Comparison of ENCODE assay signal across 15 mouse cellular contexts in genomic region chr15:79128208-79128607, GRCm38 (mm10). TPM values are rescaled to one million over a fixed set of nuclear protein-coding genes. Genes with fewer than 3 reads are reported as not detected.
A peak's percentile ranks its signal among the peaks of the same experiment; 100 is the strongest.
DNase-seq lines count a peak whose midpoint lies in the region; ATAC-seq and TF ChIP-seq lines count a peak whose summit lies in the region.
"Had no signal": no experiment of that assay in that cellular context is flagged by ENCODE, and none has a peak within 500 bp of the region (broad histone marks: within the 10 kb centered on the region; RNA-seq: fewer than 3 reads in every experiment).

No protein-coding gene starts in this region.

- peaks cover 83% of the 10 kb centered on the region for H3K36me3 ChIP-seq in intestine, postnatal 0 days (ENCODE audit: control insufficient read depth, insufficient read depth)
- peaks cover 28% of the 10 kb centered on the region for H3K36me3 ChIP-seq in intestine, embryonic 15.5 days
- H3K36me3 ChIP-seq in spleen, adult 2 months (ENCODE audit: control insufficient read depth, insufficient read depth, low read length): peaks cover 63% of the 10 kb centered on the region
- H3K36me3 ChIP-seq in MEL (ENCODE audit: control insufficient read depth in 1 of 2, insufficient read depth in 2 of 2, low read length in 2 of 2): peaks cover 0 to 3% of the 10 kb centered on the region in 2 experiments; a peak in 1 of 4 replicates
- H3K36me3 ChIP-seq in small intestine, adult 2 months (ENCODE audit: control insufficient read depth, insufficient read depth, low read length): peaks cover 83% of the 10 kb centered on the region
- peaks cover 95% of the 10 kb centered on the region for H3K36me3 ChIP-seq in hindbrain, embryonic 14.5 days (replicated peaks; ENCODE audit: control insufficient read depth, insufficient read depth)

- TF ChIP-seq RAD21 in MEL (IDR thresholded peaks at IDR 0.05; ENCODE audit: low read depth, low read length): no peak

- H3K9me3 ChIP-seq in intestine, postnatal 0 days (ENCODE audit: control insufficient read depth): no peaks in the 10 kb centered on the region
- no peaks in the 10 kb centered on the region for H3K9me3 ChIP-seq in intestine, embryonic 15.5 days
- H3K9me3 ChIP-seq in MEL (replicated peaks; ENCODE audit: insufficient read depth, low read length): no peaks in the 10 kb centered on the region
- H3K9me3 ChIP-seq in hindbrain, embryonic 14.5 days (ENCODE audit: control insufficient read depth, low read length): 0 out of 2 replicates have a peak, but pooled peaks cover 5% of the 10 kb centered on the region

- no peak overlapping the region for H3K9ac ChIP-seq in intestine, postnatal 0 days (ENCODE audit: low read depth, low read length)
- H3K9ac ChIP-seq in intestine, embryonic 15.5 days: no peak overlapping the region
- H3K9ac ChIP-seq in MEL (ENCODE audit: control insufficient read depth, low read depth, low read length, poor library complexity, severe bottlenecking): no peak overlapping the region
- no peak overlapping the region for H3K9ac ChIP-seq in hindbrain, embryonic 14.5 days
- H3K9ac ChIP-seq: liver, embryonic 13.5 days had no signal

- no peaks in the 10 kb centered on the region for H3K4me1 ChIP-seq in intestine, postnatal 0 days (replicated peaks; ENCODE audit: control insufficient read depth, insufficient read depth, low read length)
- no peaks in the 10 kb centered on the region for H3K4me1 ChIP-seq in intestine, embryonic 15.5 days (replicated peaks)
- no peaks in the 10 kb centered on the region for H3K4me1 ChIP-seq in spleen, adult 2 months (ENCODE audit: control insufficient read depth, insufficient read depth, insufficient read length)
- no peaks in the 10 kb centered on the region for H3K4me1 ChIP-seq in MEL (ENCODE audit: control insufficient read depth in 1 of 2, insufficient read depth in 2 of 2, low read length in 2 of 2)
- H3K4me1 ChIP-seq in small intestine, adult 2 months (ENCODE audit: control insufficient read depth, insufficient read depth, insufficient read length, low read length): no peaks in the 10 kb centered on the region
- H3K4me1 ChIP-seq in hindbrain, embryonic 14.5 days (replicated peaks; ENCODE audit: control insufficient read depth, insufficient read depth, low read length): no peaks in the 10 kb centered on the region
- H3K4me1 ChIP-seq: liver, embryonic 13.5 days had no signal

- H3K4me2 ChIP-seq in intestine, postnatal 0 days (replicated peaks; ENCODE audit: low read depth): no peak overlapping the region
- H3K4me2 ChIP-seq in intestine, embryonic 15.5 days (replicated peaks): no peak overlapping the region
- no peak overlapping the region for H3K4me2 ChIP-seq in hindbrain, embryonic 14.5 days (replicated peaks)
- H3K4me2 ChIP-seq: liver, embryonic 13.5 days had no signal

- TF ChIP-seq POLR2A in spleen, adult 2 months (IDR thresholded peaks at IDR 0.05; ENCODE audit: low read depth, low read length): no peak
- TF ChIP-seq POLR2A in MEL (IDR thresholded peaks at IDR 0.05; ENCODE audit: control insufficient read depth in 1 of 2, insufficient read depth in 1 of 2, low read depth in 1 of 2, low read length in 2 of 2, poor library complexity in 1 of 2): no peak
- TF ChIP-seq POLR2A in small intestine, adult 2 months (IDR thresholded peaks at IDR 0.05; ENCODE audit: low read depth, low read length): no peak

- no peak overlapping the region for H3K4me3 ChIP-seq in intestine, postnatal 0 days (ENCODE audit: low read depth, low read length)
- H3K4me3 ChIP-seq in intestine, embryonic 15.5 days (replicated peaks): no peak overlapping the region
- H3K4me3 ChIP-seq in spleen, adult 2 months (ENCODE audit: extremely low read depth, insufficient read depth, insufficient read length): no peak overlapping the region
- no peak overlapping the region for H3K4me3 ChIP-seq in MEL (ENCODE audit: control insufficient read depth in 1 of 2, insufficient read depth in 1 of 2, low read depth in 2 of 2, low read length in 2 of 2)
- no peak overlapping the region for H3K4me3 ChIP-seq in small intestine, adult 2 months (ENCODE audit: low read depth, low read length)
- H3K4me3 ChIP-seq in hindbrain, embryonic 14.5 days (replicated peaks; ENCODE audit: low read length): no peak overlapping the region
- H3K4me3 ChIP-seq: liver, embryonic 13.5 days had no signal

- ATAC-seq in intestine, postnatal 0 days: no peak
- no peak for ATAC-seq in intestine, embryonic 15.5 days
- no peak for ATAC-seq in hindbrain, embryonic 14.5 days (ENCODE audit: low FRiP score)

- 95% methylated on average over 5 of the region's 5 CpGs for WGBS in intestine, postnatal 0 days
- 94% methylated on average over 5 of the region's 5 CpGs for WGBS in intestine, embryonic 15.5 days
- WGBS in spleen, adult 2 months: 94% methylated on average over 5 of the region's 5 CpGs
- 97% methylated on average over 5 of the region's 5 CpGs for WGBS in small intestine, adult 2 months
- WGBS in hindbrain, embryonic 14.5 days: 91% methylated on average over 5 of the region's 5 CpGs

- TF ChIP-seq EP300 in MEL (IDR thresholded peaks at IDR 0.05; ENCODE audit: low read depth in 1 of 2, low read length in 2 of 2): no peak

- no peak overlapping the region for H3K27ac ChIP-seq in intestine, postnatal 0 days (ENCODE audit: low read depth, low read length)
- no peak overlapping the region for H3K27ac ChIP-seq in intestine, embryonic 15.5 days
- H3K27ac ChIP-seq in spleen, adult 2 months (ENCODE audit: insufficient read depth, low read length): no peak overlapping the region
- H3K27ac ChIP-seq in MEL (ENCODE audit: control insufficient read depth, low read depth, low read length): no peak overlapping the region
- H3K27ac ChIP-seq in small intestine, adult 2 months (ENCODE audit: insufficient read depth, low read depth, low read length): no peak overlapping the region
- no peak overlapping the region for H3K27ac ChIP-seq in hindbrain, embryonic 14.5 days
- H3K27ac ChIP-seq: liver, embryonic 13.5 days had no signal

- no peaks in the 10 kb centered on the region for H3K79me2 ChIP-seq in MEL (ENCODE audit: control insufficient read depth, insufficient read depth, low read length, poor library complexity)

- H3K27me3 ChIP-seq in intestine, postnatal 0 days (replicated peaks; ENCODE audit: control insufficient read depth, insufficient read depth, low read length): no peaks in the 10 kb centered on the region
- H3K27me3 ChIP-seq in intestine, embryonic 15.5 days (replicated peaks): no peaks in the 10 kb centered on the region
- no peaks in the 10 kb centered on the region for H3K27me3 ChIP-seq in spleen, adult 2 months (ENCODE audit: control insufficient read depth, insufficient read depth, low read length)
- H3K27me3 ChIP-seq in MEL (ENCODE audit: control insufficient read depth in 1 of 2, insufficient read depth in 2 of 2, low read length in 2 of 2): no peaks in the 10 kb centered on the region
- H3K27me3 ChIP-seq in small intestine, adult 2 months (ENCODE audit: control insufficient read depth, insufficient read depth, low read length): no peaks in the 10 kb centered on the region
- H3K27me3 ChIP-seq in hindbrain, embryonic 14.5 days (ENCODE audit: control insufficient read depth, insufficient read depth, low read length): no peaks in the 10 kb centered on the region
- H3K27me3 ChIP-seq: liver, embryonic 13.5 days had no signal

- DNase-seq in spleen, adult 2 months (ENCODE audit: low read depth in 1 of 2, low spot score in 2 of 2): no peak
- DNase-seq in spleen, adult 12 weeks (ENCODE audit: low spot score): no peak
- peak; percentile 52 for DNase-seq in MEL (ENCODE audit: low read depth, low spot score)
- no peak for DNase-seq in neural tube, embryonic 10.5 days (ENCODE audit: extremely low spot score, low spot score)
- no peak for DNase-seq in hindbrain, embryonic 14.5 days (ENCODE audit: low spot score)
- DNase-seq: heart, adult 18-20 months; kidney, adult 9 months; layer of hippocampus, adult 9-11 months; liver, embryonic 13.5 days; retina, postnatal 1 day had no signal

- peak; percentile 64 for TF ChIP-seq CTCF in intestine, postnatal 0 days (IDR thresholded peaks at IDR 0.05; ENCODE audit: low read depth)
- TF ChIP-seq CTCF in spleen, adult 2 months (IDR thresholded peaks at IDR 0.05; ENCODE audit: extremely low read depth, insufficient read depth, insufficient read length, insufficient replicate concordance): peak; percentile 21; the same call in 1 of the 2 replicates
- peak; percentile 59 to 73 (median 71) for TF ChIP-seq CTCF in MEL (IDR thresholded peaks at IDR 0.05 in 2 of 3, conservative IDR thresholded peaks at IDR 0.05 in 1 of 3; ENCODE audit: control insufficient read depth in 1 of 3, insufficient read depth in 1 of 3, low read depth in 2 of 3, low read length in 3 of 3, poor library complexity in 1 of 3, severe bottlenecking in 1 of 3)
- TF ChIP-seq CTCF in small intestine, adult 2 months (IDR thresholded peaks at IDR 0.05; ENCODE audit: extremely low read depth, insufficient read length, insufficient replicate concordance, low read depth, low read length): peak; percentile 55; the same call in 1 of the 2 replicates

RNA-seq across cellular contexts. Expression of gene Polr2f, which starts 12.6 kb away (rescaled TPM):
- 256 and 266 TPM in 2 replicates for polyA plus RNA-seq in intestine, postnatal 0 days (2015; fragmentation: Nextera tagmentation; extraction: Ambion mirVana)
- polyA plus RNA-seq in intestine, embryonic 15.5 days (2015; fragmentation: Nextera tagmentation; extraction: Ambion mirVana): 311 and 328 TPM in 2 replicates
- polyA plus RNA-seq in spleen, adult 2 months (2012; rRNA removed): 20.3 and 25.4 TPM in 2 replicates
- total RNA-seq in MEL (2012; rRNA removed): 362 and 423 TPM in 2 replicates
- polyA plus RNA-seq in MEL (2012; ENCODE audit: insufficient read depth in 1 of 2, insufficient read length in 2 of 2, low read depth in 1 of 2, low replicate concordance in 2 of 2, missing spikeins in 1 of 2): 100 to 1,000 TPM in 1 of 2 experiments, not detected in 1; 510 TPM
- 18.3 and 32.2 TPM in 2 replicates for polyA plus RNA-seq in small intestine, adult 2 months (2012; rRNA removed)
- 273 and 298 TPM in 2 replicates for polyA plus RNA-seq in hindbrain, embryonic 14.5 days (2014; fragmentation: Nextera tagmentation; extraction: Ambion mirVana)

RNA-seq across cellular contexts. Expression of gene 1700088E04Rik, which starts 12.8 kb away (rescaled TPM):
- 4.2 and 5.2 TPM in 2 replicates for polyA plus RNA-seq in intestine, postnatal 0 days (2015; fragmentation: Nextera tagmentation; extraction: Ambion mirVana)
- 4.5 and 5.7 TPM in 2 replicates for polyA plus RNA-seq in intestine, embryonic 15.5 days (2015; fragmentation: Nextera tagmentation; extraction: Ambion mirVana)
- polyA plus RNA-seq in spleen, adult 2 months (2012; rRNA removed): 0.53 and 0.83 TPM in 2 replicates
- 4.0 and 4.9 TPM in 2 replicates for total RNA-seq in MEL (2012; rRNA removed)
- polyA plus RNA-seq in MEL (2012; ENCODE audit: insufficient read depth in 1 of 2, insufficient read length in 2 of 2, low read depth in 1 of 2, low replicate concordance in 2 of 2, missing spikeins in 1 of 2): 1 to 10 TPM in 1 of 2 experiments, not detected in 1; 9.3 TPM
- polyA plus RNA-seq in small intestine, adult 2 months (2012; rRNA removed): 0.56 and 1.2 TPM in 2 replicates
- polyA plus RNA-seq in hindbrain, embryonic 14.5 days (2014; fragmentation: Nextera tagmentation; extraction: Ambion mirVana): 18.3 and 19.1 TPM in 2 replicates
- total RNA-seq: megakaryocyte-erythroid progenitor cell, adult 5-6 weeks had no signal

RNA-seq across cellular contexts. Expression of gene Micall1, which starts 19.5 kb away (rescaled TPM):
- 3.7 and 5.0 TPM in 2 replicates for polyA plus RNA-seq in intestine, postnatal 0 days (2015; fragmentation: Nextera tagmentation; extraction: Ambion mirVana)
- 8.3 TPM in 2 replicates for polyA plus RNA-seq in intestine, embryonic 15.5 days (2015; fragmentation: Nextera tagmentation; extraction: Ambion mirVana)
- polyA plus RNA-seq in spleen, adult 2 months (2012; rRNA removed): 20.0 and 24.9 TPM in 2 replicates
- total RNA-seq in MEL (2012; rRNA removed): 4.1 and 4.8 TPM in 2 replicates
- polyA plus RNA-seq in MEL (2012; ENCODE audit: insufficient read depth in 1 of 2, insufficient read length in 2 of 2, low read depth in 1 of 2, low replicate concordance in 2 of 2, missing spikeins in 1 of 2): 10 to 100 TPM in 1 of 2 experiments, not detected in 1; 13.5 TPM
- 18.8 and 23.8 TPM in 2 replicates for polyA plus RNA-seq in small intestine, adult 2 months (2012; rRNA removed)
- polyA plus RNA-seq in hindbrain, embryonic 14.5 days (2014; fragmentation: Nextera tagmentation; extraction: Ambion mirVana): 12.9 and 14.3 TPM in 2 replicates

RNA-seq across cellular contexts. Expression of gene Sox10, which starts 36.8 kb away (rescaled TPM):
- polyA plus RNA-seq in intestine, postnatal 0 days (2015; fragmentation: Nextera tagmentation; extraction: Ambion mirVana): 2.8 and 3.5 TPM in 2 replicates
- polyA plus RNA-seq in intestine, embryonic 15.5 days (2015; fragmentation: Nextera tagmentation; extraction: Ambion mirVana): 7.9 and 8.2 TPM in 2 replicates
- polyA plus RNA-seq in spleen, adult 2 months (2012; rRNA removed): 0.75 and 2.0 TPM in 2 replicates
- not detected in 2 replicates for total RNA-seq in MEL (2012; rRNA removed)
- not detected for polyA plus RNA-seq in MEL (2012; ENCODE audit: insufficient read depth in 1 of 2, insufficient read length in 2 of 2, low read depth in 1 of 2, low replicate concordance in 2 of 2, missing spikeins in 1 of 2)
- polyA plus RNA-seq in small intestine, adult 2 months (2012; rRNA removed): 2.5 and 2.7 TPM in 2 replicates
- 8.9 and 10.3 TPM in 2 replicates for polyA plus RNA-seq in hindbrain, embryonic 14.5 days (2014; fragmentation: Nextera tagmentation; extraction: Ambion mirVana)
- total RNA-seq: hematopoietic stem cell, adult 5-6 weeks; megakaryocyte-erythroid progenitor cell, adult 5-6 weeks had no signal

RNA-seq across cellular contexts. Expression of gene Eif3l, which starts 53.2 kb away (rescaled TPM):
- polyA plus RNA-seq in intestine, postnatal 0 days (2015; fragmentation: Nextera tagmentation; extraction: Ambion mirVana): 97.0 and 100 TPM in 2 replicates
- 229 and 241 TPM in 2 replicates for polyA plus RNA-seq in intestine, embryonic 15.5 days (2015; fragmentation: Nextera tagmentation; extraction: Ambion mirVana)
- polyA plus RNA-seq in spleen, adult 2 months (2012; rRNA removed): 85.7 and 97.2 TPM in 2 replicates
- total RNA-seq in MEL (2012; rRNA removed): 394 and 395 TPM in 2 replicates
- 100 to 1,000 TPM; 301 to 442 TPM for polyA plus RNA-seq in MEL (2012; ENCODE audit: insufficient read depth in 1 of 2, insufficient read length in 2 of 2, low read depth in 1 of 2, low replicate concordance in 2 of 2, missing spikeins in 1 of 2)
- 52.5 and 88.3 TPM in 2 replicates for polyA plus RNA-seq in small intestine, adult 2 months (2012; rRNA removed)
- polyA plus RNA-seq in hindbrain, embryonic 14.5 days (2014; fragmentation: Nextera tagmentation; extraction: Ambion mirVana): 170 and 177 TPM in 2 replicates

Comparison
In these comparisons a context has a peak if more than half of its experiments do, and no peak if none do; other contexts are left out.
1. CTCF ChIP-seq: peak in every context shown above with its lines; median percentile 71 in MEL; 64 in intestine, postnatal 0 days; 55 in small intestine, adult 2 months; 21 in spleen, adult 2 months.